Mouse (Mus musculus) Patski (cell line): ENCODE measurements around the gene 1700001P01Rik. TPM values are rescaled to one million over a fixed set of nuclear protein-coding genes. Genes with fewer than 3 reads are reported as not detected.

Experiments used
- ATAC-seq: fragments of 100-300 bp; one replicate; pipeline ENCODE4 v1.8.0; 2021
- CTCF ChIA-PET: fragments of 350-600 bp; sonication (Branson Sonifier 250); formaldehyde crosslinking; loops from one replicate; lab custom pipeline; 2022; ENCODE audit warnings: inconsistent platforms; lab: Charles Lee
- POLR2A ChIA-PET: fragments of 350-600 bp; sonication (Branson Sonifier 250); formaldehyde crosslinking; loops from one replicate; lab custom pipeline; 2022; ENCODE audit warnings: antibody characterized with exemption, inconsistent platforms; lab: Charles Lee
- DNase-seq: peaks from one replicate; pipeline ENCODE4 v3.0.0-alpha.2; 2011; ENCODE audit warnings: low read depth, low spot score
- H3K27me3 ChIP-seq: fragments of 371-371 bp; one replicate; pipeline ENCODE4 v1.5.1; 2021
- CTCF ChIP-seq: fragments of 100-300 bp; IDR thresholded peaks from one replicate; pipeline ENCODE4 v1.5.1; 2021
- in situ Hi-C: fragments of 300-500 bp; cut with MboI; formaldehyde crosslinking; loops from 3 replicates; pipeline ENCODE4 v1.11.1; 2018; ENCODE audit warnings: low pct_unique_long_range_greater_than_20kb, mixed read lengths
- polyA plus RNA-seq: library from polyadenylated mRNA; unstranded; gene quantifications from one replicate; pipeline ENCODE4 v1.2.3, GENCODE M21; 2021

The 1700001P01Rik gene
- polyA plus RNA-seq: 0.10 TPM

- ATAC-seq: no peak
- in situ Hi-C loops: no loop called here
- ChIA-PET POLR2A (no interaction called here), CTCF (no interaction called here)
- H3K27me3 ChIP-seq: no peaks in the 10 kb centered on the region
- DNase-seq: no peak
- TF ChIP-seq CTCF: no peak
Observed at GRCm38 (mm10) chr11:97775808-97776496, at the start of gene 1700001P01Rik. TSS of gene 1700001P01Rik (minus strand) at chr11:97775918.

- ChIA-PET POLR2A (interaction anchor here (0.6 to 1.0 kb wide), 2 partner anchors 16 to 20 kb away, joined by 3 read pairs; no protein-coding TSS in a partner anchor), CTCF (no interaction called here)
- H3K27me3 ChIP-seq: no peaks in the 10 kb centered on the region
- in situ Hi-C loops: no loop called here
- DNase-seq (no peak), ATAC-seq (no peak)
- no peak for TF ChIP-seq CTCF
Observed at GRCm38 (mm10) chr11:97825295-97825694, 49.6 kb upstream of the 1700001P01Rik start.

DNA sequence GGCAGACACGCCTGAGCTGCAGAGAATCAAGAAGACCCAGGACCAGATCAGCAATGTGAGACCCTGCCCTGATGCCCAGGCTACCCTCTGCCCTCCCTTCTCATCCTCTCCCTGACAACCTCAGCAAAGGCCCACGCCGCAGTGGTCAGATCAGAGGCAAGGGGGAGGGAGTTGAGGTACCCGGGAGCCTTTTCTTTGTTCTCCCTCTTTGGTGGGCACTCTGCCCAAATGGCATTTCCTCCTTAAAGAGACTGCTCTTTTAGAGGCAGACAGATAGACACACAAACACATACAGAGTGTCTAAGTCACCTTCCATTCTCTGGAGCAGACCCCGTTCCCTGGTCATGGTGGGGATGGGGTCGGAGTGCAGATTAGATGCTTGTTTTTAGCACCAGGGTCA, 49.2 kb upstream of the 1700001P01Rik start:
- in situ Hi-C loops: no loop called here
- no peaks in the 10 kb centered on the region for H3K27me3 ChIP-seq
- TF ChIP-seq CTCF: no peak
- ATAC-seq (no peak), DNase-seq (no peak)
- ChIA-PET CTCF (no interaction called here), POLR2A (interaction anchor here (0.6 to 1.0 kb wide), 2 partner anchors 17 to 19 kb away, joined by 3 read pairs; no protein-coding TSS in a partner anchor)

DNA sequence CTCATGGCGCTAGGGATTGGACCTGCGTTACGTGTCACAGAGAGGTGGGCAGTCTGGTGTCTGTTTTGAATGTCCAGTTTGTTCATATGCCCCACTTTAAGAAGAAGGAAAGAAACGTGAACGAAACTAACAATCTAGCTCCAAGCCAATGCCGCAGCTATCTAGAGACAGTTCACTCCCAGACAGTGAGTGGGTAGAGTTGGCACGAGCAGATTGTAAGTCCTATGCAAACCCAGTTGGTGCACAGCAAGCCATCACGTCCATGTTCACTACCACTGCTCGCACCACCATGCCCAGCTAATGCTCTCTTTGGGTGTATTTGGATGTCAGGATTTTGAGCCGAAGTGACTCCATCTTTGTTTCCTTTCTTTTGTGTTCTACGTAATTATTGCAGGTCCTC, 48.5 kb upstream of the 1700001P01Rik start:
- POLR2A ChIA-PET: interaction anchor here (1.0 kb wide), 1 partner anchor 17 kb away, joined by 3 read pairs; no protein-coding TSS in a partner anchor
- CTCF ChIA-PET: no interaction called here
- TF ChIP-seq CTCF: no peak
- H3K27me3 ChIP-seq: no peaks in the 10 kb centered on the region
- DNase-seq (no peak), ATAC-seq (no peak)
- in situ Hi-C loops: no loop called here

GRCm38 (mm10) chr11:97822840-97823603, 47.3 kb upstream of the 1700001P01Rik start:
- in situ Hi-C loops: no loop called here
- ATAC-seq: no peak
- ChIA-PET CTCF (interaction anchor here (1.3 kb wide), 1 partner anchor 22 kb away, joined by 4 read pairs; no protein-coding TSS in a partner anchor), POLR2A (interaction anchor here (0.9 to 1.0 kb wide), 2 partner anchors 9 to 11 kb away, joined by 3 read pairs; no protein-coding TSS in a partner anchor)
- no peak for DNase-seq
- TF ChIP-seq CTCF: no peak
- no peaks in the 10 kb centered on the region for H3K27me3 ChIP-seq

DNA sequence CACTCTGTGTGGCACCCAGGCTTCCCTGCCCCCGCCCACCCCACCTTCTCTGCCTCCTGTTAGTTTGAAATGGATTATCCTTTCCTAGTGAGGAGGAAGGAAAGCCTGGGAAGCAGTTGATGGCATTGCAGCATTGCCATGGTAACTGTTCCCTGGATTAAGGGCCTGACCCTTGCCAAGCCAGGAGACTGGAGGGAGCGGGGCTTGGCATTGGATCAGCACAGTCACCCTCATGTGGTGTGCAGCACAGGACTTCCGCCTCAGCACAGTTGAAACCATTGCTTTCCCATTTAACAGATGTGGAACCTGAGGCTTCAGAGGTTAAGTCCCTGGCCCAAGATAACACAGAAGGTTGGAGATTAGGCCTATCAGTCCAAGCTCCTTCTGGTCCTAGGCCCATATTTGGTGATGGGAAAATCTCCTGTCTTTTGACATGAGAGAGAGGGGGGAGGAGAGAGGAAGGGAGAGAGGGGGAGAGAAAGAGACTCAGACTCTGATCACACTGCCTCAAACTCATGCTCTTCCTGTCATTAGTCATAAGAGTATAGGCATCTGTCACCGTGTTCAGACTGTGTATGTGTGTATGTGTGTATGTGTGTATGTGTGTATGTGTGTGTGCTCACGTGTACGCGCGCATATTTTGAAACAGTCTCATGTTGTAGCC, 45.8 kb upstream of the 1700001P01Rik start:
- CTCF ChIA-PET: no interaction called here

GRCm38 (mm10) chr11:97820840-97821239, 45.1 kb upstream of the 1700001P01Rik start:
- CTCF ChIA-PET: no interaction called here
- in situ Hi-C loops: no loop called here

More for the DNA sequence above, 45.8 kb upstream of the 1700001P01Rik start:
- TF ChIP-seq CTCF: no peak
- no peak for DNase-seq
- no peak for ATAC-seq
- in situ Hi-C loops: no loop called here
- H3K27me3 ChIP-seq: no peaks in the 10 kb centered on the region
- POLR2A ChIA-PET: interaction anchor here (2.1 to 15.1 kb wide), 2 partner anchors 11 to 22 kb away, joined by 8 to 133 read pairs; partner anchors contain the start of gene Lasp1

DNA sequence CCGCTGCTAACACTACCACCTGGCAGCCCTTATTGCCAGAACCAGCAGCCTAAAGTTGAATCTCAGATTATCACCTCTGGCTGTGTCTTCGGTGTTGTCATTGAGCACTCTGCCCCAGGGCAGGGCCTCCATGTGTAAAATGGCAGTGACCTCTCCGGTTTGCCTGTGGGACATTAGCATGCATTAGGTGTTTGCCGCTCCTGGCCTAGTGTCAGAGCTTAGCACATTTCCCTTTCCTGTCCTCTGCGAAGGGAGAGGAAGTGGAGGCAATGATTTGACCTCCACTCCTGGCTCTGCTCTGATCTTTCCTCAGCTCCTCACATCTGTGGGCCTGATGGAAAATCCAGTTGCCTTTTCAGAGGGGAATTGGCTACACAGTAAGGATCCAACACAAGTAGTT, 44.2 kb upstream of the 1700001P01Rik start:
- no peak for TF ChIP-seq CTCF
- H3K27me3 ChIP-seq: no peaks in the 10 kb centered on the region
- in situ Hi-C loops: no loop called here
- ATAC-seq: no peak
- POLR2A ChIA-PET: interaction anchor here (1.0 to 15.1 kb wide), 4 partner anchors 9 to 20 kb away, joined by 4 to 133 read pairs (median 8); partner anchors contain the start of gene Lasp1
- DNase-seq: no peak
- CTCF ChIA-PET: no interaction called here

More at GRCm38 (mm10) chr11:97820840-97821239, 45.1 kb upstream of the 1700001P01Rik start:
- peak; percentile 46 for ATAC-seq
- POLR2A ChIA-PET: interaction anchor here (1.7 to 15.1 kb wide), 3 partner anchors 10 to 21 kb away, joined by 4 to 133 read pairs (median 8); partner anchors contain the start of gene Lasp1
- TF ChIP-seq CTCF: no peak
- DNase-seq: peak; percentile 89
- no peaks in the 10 kb centered on the region for H3K27me3 ChIP-seq

DNA sequence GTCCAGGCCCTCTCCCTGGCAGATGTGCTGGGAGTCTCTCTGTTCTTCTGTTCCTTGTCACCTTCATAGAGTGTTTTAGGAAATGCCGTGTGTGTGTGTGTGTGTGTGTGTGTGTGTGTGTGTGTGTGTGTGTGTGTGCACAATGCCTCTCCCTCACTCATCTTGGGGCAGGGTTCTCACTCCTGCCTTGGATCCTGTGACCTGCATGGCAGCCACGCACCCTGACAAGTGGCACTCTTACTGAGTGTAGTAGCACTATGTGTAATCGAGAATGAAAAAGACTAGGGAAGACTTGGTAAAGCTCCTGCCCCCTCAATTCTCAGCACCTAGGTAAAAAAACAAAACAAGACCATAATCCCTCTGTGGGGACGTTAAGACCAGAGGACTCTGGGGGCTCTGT, 43.4 kb upstream of the 1700001P01Rik start:
- no peak for TF ChIP-seq CTCF
- H3K27me3 ChIP-seq: no peaks in the 10 kb centered on the region
- DNase-seq (no peak), ATAC-seq (no peak)
- in situ Hi-C loops: no loop called here
- POLR2A ChIA-PET: interaction anchor here (0.6 to 15.1 kb wide), 5 partner anchors 11 to 1626 kb away, joined by 4 to 133 read pairs (median 6); partner anchors contain the start of gene Lasp1
- CTCF ChIA-PET: interaction anchor here (1.3 to 1.8 kb wide), 2 partner anchors 19 to 58 kb away, joined by 4 to 9 read pairs; no protein-coding TSS in a partner anchor

DNA sequence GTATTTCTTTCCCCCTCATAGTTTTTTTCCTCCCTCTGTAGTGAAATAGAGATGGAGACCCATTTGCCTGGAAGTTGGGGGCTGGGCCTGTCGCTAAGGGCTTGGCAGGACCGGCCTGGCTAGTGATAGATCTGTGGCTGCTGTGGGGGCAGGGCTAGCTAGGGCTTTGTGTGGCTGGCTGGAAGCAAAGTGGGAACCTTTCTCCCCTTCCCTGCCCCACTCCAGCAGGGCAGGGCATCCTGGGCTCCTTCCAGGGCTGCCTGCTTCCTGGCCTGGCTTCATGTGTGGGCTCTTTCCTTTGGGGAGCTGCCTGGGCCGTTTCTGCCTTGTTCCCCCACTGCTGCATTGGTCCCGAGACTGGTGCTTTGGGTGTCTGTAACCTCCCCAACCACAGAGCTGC, 42.9 kb upstream of the 1700001P01Rik start:
- DNase-seq (no peak), ATAC-seq (no peak)
- H3K27me3 ChIP-seq: no peaks in the 10 kb centered on the region
- POLR2A ChIA-PET: interaction anchor here (0.6 to 15.1 kb wide), 7 partner anchors 9 to 1625 kb away, joined by 3 to 133 read pairs (median 5); partner anchors contain the start of gene Lasp1
- TF ChIP-seq CTCF: no peak
- in situ Hi-C loops: no loop called here
- CTCF ChIA-PET: interaction anchor here (1.2 to 1.8 kb wide), 3 partner anchors 18 to 58 kb away, joined by 3 to 9 read pairs (median 4); no protein-coding TSS in a partner anchor
